Mouse (Mus musculus): Measurements from ENCODE around the gene Snx9. TPM values are rescaled to one million over a fixed set of nuclear protein-coding genes. Genes with fewer than 3 reads are reported as not detected.
A peak's percentile ranks its signal among the peaks of the same experiment; 100 is the strongest.

The Snx9 gene
- polyA plus RNA-seq, 1 experiment from 2014 or later: 34.0 TPM

DNA sequence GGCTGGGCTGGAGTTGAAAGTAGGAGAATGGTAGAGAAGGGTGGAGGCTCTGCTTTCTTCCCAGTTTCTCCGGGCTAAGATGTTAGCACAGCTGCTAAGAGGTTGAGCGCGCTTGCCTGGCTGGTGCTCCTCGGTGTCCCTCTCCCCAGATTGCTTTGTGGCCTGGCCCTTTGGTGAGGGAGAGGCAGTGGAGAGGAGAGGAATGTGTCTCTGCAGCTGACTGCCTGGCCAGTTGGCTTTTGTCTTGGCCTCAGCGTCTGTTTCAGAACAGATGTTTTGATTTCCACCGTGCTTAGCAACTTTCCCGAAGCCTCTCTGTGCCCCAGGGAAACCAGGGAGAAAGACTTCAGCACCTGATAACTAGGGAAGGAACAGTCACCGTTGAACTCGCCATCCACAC, 118.7 kb downstream of the Snx9 start:
- Histone ChIP-seq H3K4me3 (ENCODE audit: low read length) (no peak overlapping the region), H3K4me1 (ENCODE audit: insufficient read depth, low read length) (peaks cover 15% of the 10 kb centered on the region), H3K27ac (ENCODE audit: low read length) (peak overlapping the region; percentile 53; the same call in 1 of the 2 replicates), H3K9ac (replicated peaks; ENCODE audit: low read length) (no peak overlapping the region), H3K36me3 (ENCODE audit: insufficient read depth, low read length) (no peaks in the 10 kb centered on the region), H3K4me2 (replicated peaks; ENCODE audit: low read depth, low read length) (no peak overlapping the region), H3K27me3 (ENCODE audit: insufficient read depth, low read length) (no peaks in the 10 kb centered on the region), H3K9me3 (ENCODE audit: low read length) (no peaks in the 10 kb centered on the region)
- no peak for ATAC-seq (ENCODE audit: low FRiP score, low TSS enrichment)
- WGBS: 36% methylated on average over 9 of the region's 9 CpGs

DNA sequence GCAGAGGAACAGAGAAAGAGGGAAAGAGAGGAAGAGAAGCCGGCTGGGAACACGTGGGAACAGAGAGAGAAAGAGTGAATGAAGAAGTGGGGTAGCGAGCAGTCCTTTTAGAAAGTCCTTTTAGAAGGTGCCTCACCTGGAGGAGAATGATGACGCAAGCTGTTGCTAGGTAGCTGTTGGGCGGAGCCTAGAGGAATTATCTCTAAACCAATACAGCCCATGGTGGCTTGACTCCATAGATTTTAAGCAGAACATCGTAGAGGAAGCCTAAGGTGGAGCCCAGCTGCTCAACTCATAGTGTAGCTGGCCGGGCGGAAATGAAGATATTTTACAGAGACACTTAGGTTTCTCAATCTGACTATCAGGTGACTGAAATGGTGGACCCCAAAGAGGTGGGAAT, 122.6 kb downstream of the Snx9 start:
- Histone ChIP-seq H3K4me3 (ENCODE audit: low read length) (no peak overlapping the region), H3K27me3 (ENCODE audit: insufficient read depth, low read length) (no peaks in the 10 kb centered on the region), H3K27ac (ENCODE audit: low read length) (no peak overlapping the region), H3K9ac (replicated peaks; ENCODE audit: low read length) (no peak overlapping the region), H3K4me1 (ENCODE audit: insufficient read depth, low read length) (peaks cover 15% of the 10 kb centered on the region), H3K4me2 (replicated peaks; ENCODE audit: low read depth, low read length) (no peak overlapping the region), H3K36me3 (ENCODE audit: insufficient read depth, low read length) (no peaks in the 10 kb centered on the region), H3K9me3 (ENCODE audit: low read length) (no peaks in the 10 kb centered on the region)
- no peak for ATAC-seq (ENCODE audit: low FRiP score, low TSS enrichment)
- 93% methylated on average over 8 of the region's 8 CpGs for WGBS

- Histone ChIP-seq H3K4me3 (ENCODE audit: low read length) (no peak overlapping the region), H3K9ac (replicated peaks; ENCODE audit: low read length) (no peak overlapping the region), H3K27ac (ENCODE audit: low read length) (no peak overlapping the region), H3K4me2 (replicated peaks; ENCODE audit: low read depth, low read length) (no peak overlapping the region), H3K36me3 (ENCODE audit: insufficient read depth, low read length) (no peaks in the 10 kb centered on the region), H3K9me3 (ENCODE audit: low read length) (no peaks in the 10 kb centered on the region), H3K27me3 (ENCODE audit: insufficient read depth, low read length) (no peaks in the 10 kb centered on the region), H3K4me1 (ENCODE audit: insufficient read depth, low read length) (peaks cover under 1% of the 10 kb centered on the region)
- 40% methylated on average over 9 of the region's 9 CpGs for WGBS
- ATAC-seq (ENCODE audit: low FRiP score, low TSS enrichment): no peak
Observed at GRCm38 (mm10) chr17:5965084-5965781, 124.1 kb downstream of the Snx9 start.

GRCm38 (mm10) chr17:5966706-5967105, 125.6 kb downstream of the Snx9 start:
- WGBS: 95% methylated on average over 5 of the region's 5 CpGs

DNA sequence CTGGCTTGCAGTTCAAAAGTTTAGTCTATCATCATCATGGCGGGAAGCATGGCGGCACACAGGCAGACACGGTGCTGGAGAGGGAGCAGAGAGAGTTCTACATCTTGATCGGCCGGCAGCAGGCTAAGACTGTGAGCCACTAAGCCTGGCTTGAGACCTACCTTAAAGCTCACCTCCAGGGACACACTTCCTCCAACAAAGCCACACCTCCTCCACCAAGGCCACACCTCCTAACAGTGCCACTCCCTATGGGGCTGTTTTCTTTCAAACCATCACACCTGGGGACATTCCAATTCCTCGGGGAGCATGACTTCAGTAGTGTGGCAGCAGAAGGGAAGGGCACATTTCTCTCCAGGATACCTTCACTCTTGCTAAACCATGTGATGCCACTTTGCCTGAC, 127.4 kb downstream of the Snx9 start:
- no peak overlapping the region for H3K4me3 ChIP-seq (ENCODE audit: low read length)
- no peak overlapping the region for H3K27ac ChIP-seq (ENCODE audit: low read length)
- no peaks in the 10 kb centered on the region for H3K4me1 ChIP-seq (ENCODE audit: insufficient read depth, low read length)
- no peaks in the 10 kb centered on the region for H3K9me3 ChIP-seq (ENCODE audit: low read length)
- H3K27me3 ChIP-seq (ENCODE audit: insufficient read depth, low read length): no peaks in the 10 kb centered on the region
- 65% methylated on average over 6 of the region's 6 CpGs for WGBS
- H3K36me3 ChIP-seq (ENCODE audit: insufficient read depth, low read length): no peaks in the 10 kb centered on the region
- peak; percentile 31 for ATAC-seq (ENCODE audit: low FRiP score, low TSS enrichment)
- no peak overlapping the region for H3K4me2 ChIP-seq (replicated peaks; ENCODE audit: low read depth, low read length)
- H3K9ac ChIP-seq (replicated peaks; ENCODE audit: low read length): no peak overlapping the region

More at GRCm38 (mm10) chr17:5966706-5967105, 125.6 kb downstream of the Snx9 start:
- Histone ChIP-seq H3K4me3 (ENCODE audit: low read length) (no peak overlapping the region), H3K4me2 (replicated peaks; ENCODE audit: low read depth, low read length) (no peak overlapping the region), H3K9me3 (ENCODE audit: low read length) (no peaks in the 10 kb centered on the region), H3K36me3 (ENCODE audit: insufficient read depth, low read length) (no peaks in the 10 kb centered on the region), H3K27me3 (ENCODE audit: insufficient read depth, low read length) (no peaks in the 10 kb centered on the region), H3K9ac (replicated peaks; ENCODE audit: low read length) (no peak overlapping the region), H3K27ac (ENCODE audit: low read length) (no peak overlapping the region), H3K4me1 (ENCODE audit: insufficient read depth, low read length) (no peaks in the 10 kb centered on the region)
- no peak for ATAC-seq (ENCODE audit: low FRiP score, low TSS enrichment)

- Histone ChIP-seq H3K4me3 (ENCODE audit: low read length) (no peak overlapping the region), H3K27ac (ENCODE audit: low read length) (no peak overlapping the region), H3K9me3 (ENCODE audit: low read length) (no peaks in the 10 kb centered on the region), H3K4me2 (replicated peaks; ENCODE audit: low read depth, low read length) (no peak overlapping the region), H3K36me3 (ENCODE audit: insufficient read depth, low read length) (no peaks in the 10 kb centered on the region), H3K9ac (replicated peaks; ENCODE audit: low read length) (no peak overlapping the region), H3K4me1 (ENCODE audit: insufficient read depth, low read length) (no peaks in the 10 kb centered on the region), H3K27me3 (ENCODE audit: insufficient read depth, low read length) (no peaks in the 10 kb centered on the region)
- WGBS: 72% methylated on average over 3 of the region's 3 CpGs
- no peak for ATAC-seq (ENCODE audit: low FRiP score, low TSS enrichment)
Observed at GRCm38 (mm10) chr17:5969246-5969645, 128.1 kb downstream of the Snx9 start.

DNA sequence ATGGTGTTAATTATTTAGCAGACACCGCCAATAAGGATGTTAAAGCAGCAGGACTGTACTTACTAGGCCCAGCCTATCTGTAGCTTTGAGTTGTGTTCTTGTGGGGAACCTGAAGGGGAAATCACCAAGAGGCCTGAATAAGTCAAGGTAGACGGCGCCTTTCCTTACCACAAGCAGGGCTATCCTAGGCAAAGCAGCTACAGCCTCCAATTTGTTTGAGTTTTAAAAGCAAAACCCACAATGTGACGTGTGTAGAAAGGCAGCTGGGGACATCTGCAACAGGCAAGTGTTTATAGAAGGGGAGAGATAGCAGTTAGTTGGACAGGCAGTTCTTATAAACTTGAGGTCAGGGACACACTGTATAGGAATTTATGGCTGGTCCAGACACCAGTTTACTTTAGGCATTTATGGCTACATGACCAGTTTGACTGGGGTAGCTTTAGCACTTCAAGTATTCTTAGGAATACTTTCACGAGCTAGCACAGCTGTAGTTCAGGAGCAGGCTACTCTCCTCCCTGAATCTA, 129.2 kb downstream of the Snx9 start:
- Histone ChIP-seq H3K4me1 (ENCODE audit: insufficient read depth, low read length) (peaks cover 4% of the 10 kb centered on the region), H3K4me3 (ENCODE audit: low read length) (no peak overlapping the region), H3K27me3 (ENCODE audit: insufficient read depth, low read length) (no peaks in the 10 kb centered on the region), H3K9me3 (ENCODE audit: low read length) (no peaks in the 10 kb centered on the region), H3K36me3 (ENCODE audit: insufficient read depth, low read length) (no peaks in the 10 kb centered on the region), H3K4me2 (replicated peaks; ENCODE audit: low read depth, low read length) (no peak overlapping the region), H3K27ac (ENCODE audit: low read length) (no peak overlapping the region), H3K9ac (replicated peaks; ENCODE audit: low read length) (no peak overlapping the region)
- no peak for ATAC-seq (ENCODE audit: low FRiP score, low TSS enrichment)
- WGBS: 68% methylated on average over 5 of the region's 5 CpGs

DNA sequence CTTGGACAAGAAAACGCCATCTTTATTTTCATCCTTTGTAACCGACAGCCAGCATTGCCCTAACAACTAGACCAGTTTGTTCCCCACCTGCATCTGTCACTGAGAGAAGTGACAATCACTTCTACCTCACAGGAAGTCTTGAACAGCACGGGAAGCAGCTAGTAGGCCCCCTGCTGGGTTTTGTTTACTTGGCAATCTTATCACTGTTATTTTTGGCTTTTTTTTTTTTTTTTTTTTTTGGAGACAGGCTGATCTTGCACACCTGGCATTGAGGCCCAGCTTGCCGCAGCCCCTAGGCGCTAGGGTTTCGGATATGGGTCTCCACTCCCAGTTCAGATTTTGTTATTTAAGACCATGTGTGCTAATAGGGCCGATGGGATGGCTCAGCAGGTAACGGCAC, 132.4 kb downstream of the Snx9 start:
- Histone ChIP-seq H3K27ac (ENCODE audit: low read length) (no peak overlapping the region), H3K9me3 (ENCODE audit: low read length) (no peaks in the 10 kb centered on the region), H3K36me3 (ENCODE audit: insufficient read depth, low read length) (no peaks in the 10 kb centered on the region), H3K4me1 (ENCODE audit: insufficient read depth, low read length) (peaks cover 30% of the 10 kb centered on the region), H3K4me2 (replicated peaks; ENCODE audit: low read depth, low read length) (no peak overlapping the region), H3K27me3 (ENCODE audit: insufficient read depth, low read length) (no peaks in the 10 kb centered on the region), H3K9ac (replicated peaks; ENCODE audit: low read length) (no peak overlapping the region), H3K4me3 (ENCODE audit: low read length) (no peak overlapping the region)
- no peak for ATAC-seq (ENCODE audit: low FRiP score, low TSS enrichment)
- 55% methylated on average over 8 of the region's 8 CpGs for WGBS

GRCm38 (mm10) chr17:5975099-5975977, 134.2 kb downstream of the Snx9 start:
- Histone ChIP-seq H3K9ac (replicated peaks; ENCODE audit: low read length) (peak overlapping the region; percentile 35), H3K36me3 (ENCODE audit: insufficient read depth, low read length) (no peaks in the 10 kb centered on the region), H3K4me2 (replicated peaks; ENCODE audit: low read depth, low read length) (peak overlapping the region; percentile 51), H3K4me3 (ENCODE audit: low read length) (peak overlapping the region; percentile 13), H3K27me3 (ENCODE audit: insufficient read depth, low read length) (no peaks in the 10 kb centered on the region), H3K27ac (ENCODE audit: low read length) (no peak overlapping the region), H3K4me1 (ENCODE audit: insufficient read depth, low read length) (peaks cover 30% of the 10 kb centered on the region), H3K9me3 (ENCODE audit: low read length) (no peaks in the 10 kb centered on the region)
- WGBS: 16% methylated on average over 23 of the region's 23 CpGs
- ATAC-seq (ENCODE audit: low FRiP score, low TSS enrichment): peak; percentile 83

All from kidney, embryonic 16.5 days (tissue).